Mouse (Mus musculus) retina, postnatal 7 days (tissue): ENCODE results near the gene Olfr292.

Experiments
- DNase-seq: peaks from one replicate; pipeline ENCODE4 v3.0.0-alpha.2; 2012; ENCODE audit warnings: low read depth, low spot score

The Olfr292 gene

GRCm38 (mm10) chr7:86688030-86688429 is at the start of gene Olfr292:
Gene Olfr292, plus strand, starts transcription at chr7:86688330.
- DNase-seq, result no peak

GRCm38 (mm10) chr7:86648761-86649160 is 39.4 kb upstream of the Olfr292 start, which contains the start of gene Olfr293:
Gene Olfr293, plus strand, starts transcription at chr7:86649061.
- no peak for DNase-seq

GRCm38 (mm10) chr7:86725013-86725412 is 36.9 kb downstream of the Olfr292 start:
- DNase-seq, result no peak
